Mouse (Mus musculus) cerebral cortex, adult 2 months (tissue): ENCODE data around the gene Selenom.

Experiments
- WGBS: fragments of 180-500 bp; shearing (Covaris S2); methylation state at CpG from one replicate; pipeline ENCODE4 v1.1.7; 2018; 5-methylcytosine and 5-hydroxymethylcytosine counted together

The Selenom gene

DNA sequence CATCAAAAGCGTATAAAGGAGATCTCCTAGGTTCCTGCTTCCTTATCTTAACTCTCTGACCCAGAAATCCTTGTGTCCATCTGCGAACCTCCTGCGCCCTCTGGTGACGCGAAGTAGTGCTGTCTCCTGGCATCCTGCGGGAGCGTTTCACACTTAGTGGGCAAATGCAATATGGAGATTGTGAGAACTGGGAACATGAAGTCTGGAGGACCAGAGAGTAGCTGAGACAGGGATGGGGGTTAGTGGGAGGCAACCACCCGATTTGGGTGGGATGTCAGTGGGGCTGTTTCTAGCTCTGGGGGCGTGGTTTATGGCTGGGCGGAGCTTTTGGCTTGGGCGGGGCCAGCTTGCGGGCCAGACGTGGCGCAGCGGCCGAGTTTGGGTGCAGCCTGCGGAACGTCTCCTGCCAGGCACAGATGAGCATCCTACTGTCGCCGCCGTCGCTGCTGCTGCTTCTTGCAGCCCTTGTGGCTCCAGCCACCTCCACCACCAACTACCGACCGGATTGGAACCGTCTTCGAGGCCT, at the start of gene Selenom:
Selenom (plus strand) TSS at position 156 of the 526 bp plus-strand sequence.
- under 1% methylated on average over 26 of the region's 26 CpGs for WGBS

GRCm38 (mm10) chr11:3471448-3471850, 43.0 kb upstream of the Selenom start:
- 48% methylated on average over 11 of the region's 11 CpGs for WGBS

DNA sequence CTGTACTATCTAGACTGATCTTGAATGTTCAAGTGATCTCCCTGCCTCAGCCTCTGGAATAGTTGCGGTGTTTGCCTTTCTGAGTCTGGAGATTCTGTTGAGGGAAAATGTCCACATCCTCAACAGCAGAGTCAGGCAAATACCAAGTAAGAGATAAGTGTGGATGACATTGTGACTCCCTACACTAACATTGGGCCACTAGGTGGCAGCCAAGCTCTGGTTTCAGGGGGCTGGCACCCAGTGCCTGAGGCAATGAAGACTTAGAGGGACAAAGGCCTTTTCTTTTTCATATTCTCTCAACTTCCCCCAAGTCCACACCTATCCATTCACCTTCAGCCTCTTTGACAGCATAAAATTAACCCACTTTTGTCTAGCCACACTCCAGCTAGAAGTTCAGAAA, 42.0 kb upstream of the Selenom start:
- WGBS = 55% methylated on average over 1 of the region's 1 CpGs

DNA sequence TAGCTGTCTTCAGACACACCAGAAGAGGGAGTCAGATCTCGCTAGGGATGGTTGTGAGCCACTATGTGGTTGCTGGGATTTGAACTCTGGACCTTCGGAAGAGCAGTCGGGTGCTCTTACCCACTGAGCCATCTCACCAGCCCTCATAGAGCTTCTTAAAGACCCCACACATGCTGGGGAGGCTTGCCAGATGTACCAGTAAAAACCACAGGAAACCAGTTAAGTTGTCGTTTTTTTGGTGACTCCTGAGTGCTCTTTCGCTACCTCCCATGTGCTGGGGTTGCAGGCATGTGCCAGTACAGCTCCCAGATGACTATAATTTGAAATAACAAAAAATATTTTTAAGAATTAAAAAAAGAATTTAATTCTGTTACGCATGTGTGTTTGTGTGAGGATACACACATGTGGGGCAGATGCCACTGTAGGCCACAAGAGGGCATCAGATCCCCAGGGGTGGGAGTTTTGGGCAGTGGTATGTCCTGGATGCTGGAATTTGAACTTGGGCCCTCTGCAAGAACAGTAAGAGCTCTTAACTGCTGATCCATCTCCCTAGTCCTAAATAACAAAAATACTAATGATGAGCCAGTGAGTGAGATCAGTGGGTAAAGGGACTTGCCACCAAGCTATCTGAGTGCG, 39.9 kb upstream of the Selenom start:
- 92% methylated on average over 7 of the region's 7 CpGs for WGBS

DNA sequence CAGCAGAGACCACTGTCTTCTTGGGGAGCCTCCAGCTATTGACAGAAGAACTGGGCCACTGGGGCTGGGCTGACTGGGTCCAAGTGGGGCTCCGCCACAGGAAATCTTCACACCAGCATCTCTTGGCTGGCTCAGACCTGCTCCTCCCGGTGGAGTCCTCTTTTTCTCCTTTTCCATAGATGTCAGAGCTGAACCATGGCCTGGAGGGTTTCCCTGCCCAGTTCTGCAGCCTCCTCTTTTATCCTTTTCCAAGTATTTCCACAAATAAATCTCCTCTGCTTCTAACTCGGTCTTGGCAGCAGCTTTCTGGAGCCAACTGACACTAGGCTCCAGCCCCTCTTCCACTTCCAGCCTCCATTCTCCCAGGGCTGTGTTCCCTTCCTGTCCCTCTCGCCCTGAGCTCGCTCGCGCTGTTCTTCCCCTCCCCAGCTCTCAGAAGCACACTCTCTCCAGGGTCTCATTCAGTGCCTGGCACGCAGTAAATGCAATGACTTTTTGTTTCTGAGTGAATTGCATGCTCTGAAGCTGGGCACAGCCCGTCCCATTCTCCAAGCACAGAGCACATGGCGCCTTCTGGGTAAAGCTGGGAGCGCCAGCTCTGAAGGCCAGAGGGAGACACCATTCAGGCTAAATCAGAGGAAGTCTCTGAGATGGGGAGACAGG, 30.4 kb upstream of the Selenom start:
- 37% methylated on average over 11 of the region's 11 CpGs for WGBS

DNA sequence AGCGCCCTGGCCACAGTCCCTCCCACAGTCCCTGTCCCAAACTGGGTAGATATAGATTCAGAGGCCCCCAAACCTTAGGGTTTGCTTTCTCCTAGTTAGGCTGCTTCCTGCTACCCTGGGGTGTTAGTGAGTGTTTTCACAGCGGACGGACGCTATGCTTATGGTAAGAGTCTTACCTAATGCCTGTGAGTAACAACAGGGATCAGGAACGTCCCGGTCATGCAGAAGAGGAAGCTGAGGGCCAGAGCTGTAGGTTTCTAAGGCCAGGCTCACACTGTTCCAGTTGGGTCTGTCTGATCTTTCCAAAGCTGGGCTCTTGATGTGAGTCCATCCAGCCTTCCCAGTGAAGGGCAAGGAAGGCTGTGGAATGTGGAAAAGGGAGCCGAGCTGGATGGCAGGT, 28.1 kb upstream of the Selenom start:
- 78% methylated on average over 7 of the region's 7 CpGs for WGBS

- WGBS = 30% methylated on average over 11 of the region's 11 CpGs
Observed at GRCm38 (mm10) chr11:3487952-3488570, 26.4 kb upstream of the Selenom start, which contains the start of gene Pla2g3. TSS of gene Pla2g3 (plus strand) at chr11:3488284.

- 89% methylated on average over 5 of the region's 5 CpGs for whole genome bisulfite sequencing
Observed at GRCm38 (mm10) chr11:3489036-3489435, 25.4 kb upstream of the Selenom start.

DNA sequence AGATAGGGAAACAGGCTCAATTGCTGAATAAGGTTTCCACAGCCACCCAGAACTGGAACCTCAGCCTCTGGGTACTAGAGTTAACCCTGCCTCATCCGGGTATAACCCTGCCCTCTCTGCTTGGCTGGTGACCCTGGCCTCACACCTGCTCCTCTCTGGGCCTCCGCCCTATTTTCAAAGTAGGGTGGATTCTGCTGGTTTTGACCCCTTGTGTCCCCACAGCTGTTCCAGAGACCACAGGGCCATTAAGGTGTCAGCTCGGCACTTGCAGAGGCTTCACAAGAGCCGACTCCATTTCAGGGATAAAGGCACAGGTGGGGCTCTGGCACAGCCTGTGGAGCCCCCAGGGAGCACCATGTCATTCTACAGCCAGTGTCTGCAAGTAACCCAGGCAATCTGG, 21.7 kb upstream of the Selenom start:
- WGBS = 86% methylated on average over 4 of the region's 4 CpGs

GRCm38 (mm10) chr11:3494857-3495256, 19.6 kb upstream of the Selenom start:
- 77% methylated on average over 17 of the region's 17 CpGs for WGBS

- WGBS = 85% methylated on average over 14 of the region's 14 CpGs
Observed at GRCm38 (mm10) chr11:3495496-3495895, 19.0 kb upstream of the Selenom start.

DNA sequence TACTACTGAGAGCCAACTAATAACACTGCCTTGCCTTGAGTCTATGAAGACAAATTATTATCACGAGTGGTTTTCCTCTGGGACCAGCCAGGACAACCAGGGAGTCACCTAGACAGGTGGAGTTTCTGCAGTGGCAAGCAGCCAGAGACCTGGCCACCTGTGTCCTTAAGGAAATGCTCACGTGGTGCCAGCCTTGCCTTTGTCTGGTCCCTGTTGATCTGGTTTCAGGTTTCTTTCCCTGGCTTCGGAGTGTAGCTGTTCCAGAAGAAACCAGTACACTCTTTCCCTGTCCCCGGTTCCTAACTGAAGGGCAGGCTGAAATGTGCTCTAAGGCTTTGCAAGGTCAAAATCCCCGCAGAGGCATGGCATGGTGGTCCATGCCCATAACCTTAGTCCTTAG, 17.7 kb upstream of the Selenom start:
- 68% methylated on average over 5 of the region's 5 CpGs for WGBS

DNA sequence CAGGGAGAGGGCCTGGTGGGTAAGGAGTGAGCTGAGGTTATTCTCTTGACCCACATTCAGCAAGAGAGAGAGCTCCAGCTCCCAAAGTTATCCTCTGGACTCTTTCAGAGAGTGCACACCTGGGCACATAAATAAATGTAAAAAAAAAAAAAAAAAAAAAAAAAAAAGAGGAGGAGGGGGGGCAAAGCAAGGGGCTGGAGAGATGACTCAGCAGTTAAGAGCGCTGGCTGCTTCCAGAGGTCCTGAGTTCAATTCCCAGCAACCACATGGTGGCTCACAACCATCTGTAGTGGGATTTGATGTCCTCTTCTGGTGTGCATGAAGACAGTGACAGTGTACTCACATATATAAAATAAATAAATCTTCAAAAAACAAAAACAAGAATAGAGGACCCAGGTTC, 17.2 kb upstream of the Selenom start:
- 100% methylated on average over 1 of the region's 1 CpGs for WGBS

DNA sequence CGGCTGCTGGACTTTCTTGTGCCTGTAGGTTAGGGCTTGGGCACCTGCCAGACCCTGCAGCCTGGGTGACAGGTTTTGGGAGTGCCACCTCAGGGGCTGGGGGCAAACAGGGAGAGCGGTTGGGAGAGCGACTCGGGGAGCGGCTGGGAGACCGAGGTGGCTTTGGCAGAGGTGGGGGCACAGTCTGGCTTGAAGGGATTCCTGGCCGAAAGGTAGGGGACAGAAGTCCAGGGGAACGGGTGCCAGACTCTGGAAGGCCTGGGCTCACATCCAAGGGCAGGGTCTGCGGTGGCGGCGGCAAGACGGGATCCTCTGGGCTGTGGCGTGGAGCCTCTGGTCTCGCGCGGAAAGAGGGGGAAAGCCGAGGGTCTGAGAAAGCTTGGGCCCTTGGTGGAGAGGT, 12.4 kb upstream of the Selenom start:
- 80% methylated on average over 17 of the region's 17 CpGs for WGBS

DNA sequence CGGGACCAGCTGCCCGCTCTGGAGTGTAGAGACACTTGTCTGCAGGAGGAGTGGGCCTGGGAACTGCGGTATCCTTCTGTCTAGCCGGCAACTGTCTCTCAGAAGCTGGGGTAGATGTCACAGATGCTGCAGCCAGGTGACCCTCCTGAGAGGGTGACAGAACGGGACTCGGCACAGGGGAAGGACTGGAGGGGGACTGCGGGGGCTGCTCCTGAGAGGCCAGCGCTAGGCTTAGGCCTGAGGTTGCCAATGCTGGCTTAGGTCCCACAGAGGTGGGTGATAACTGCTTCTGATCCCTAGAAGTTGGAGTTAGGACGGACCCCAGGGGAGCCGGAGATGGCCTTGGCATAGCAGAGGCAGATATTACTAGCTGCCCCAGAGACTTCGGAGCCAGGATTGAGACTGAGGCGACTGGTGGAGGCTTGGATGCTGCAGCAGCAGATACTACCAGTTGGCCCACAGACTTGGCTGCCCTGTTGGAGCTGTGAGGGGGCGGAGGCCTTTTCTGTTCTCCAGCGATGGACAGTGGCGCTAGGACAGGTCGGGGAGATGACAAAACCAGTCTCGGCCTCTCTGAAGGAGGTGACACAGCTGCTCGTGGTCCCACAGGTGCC, 11.9 kb upstream of the Selenom start:
- WGBS = 80% methylated on average over 18 of the region's 18 CpGs

DNA sequence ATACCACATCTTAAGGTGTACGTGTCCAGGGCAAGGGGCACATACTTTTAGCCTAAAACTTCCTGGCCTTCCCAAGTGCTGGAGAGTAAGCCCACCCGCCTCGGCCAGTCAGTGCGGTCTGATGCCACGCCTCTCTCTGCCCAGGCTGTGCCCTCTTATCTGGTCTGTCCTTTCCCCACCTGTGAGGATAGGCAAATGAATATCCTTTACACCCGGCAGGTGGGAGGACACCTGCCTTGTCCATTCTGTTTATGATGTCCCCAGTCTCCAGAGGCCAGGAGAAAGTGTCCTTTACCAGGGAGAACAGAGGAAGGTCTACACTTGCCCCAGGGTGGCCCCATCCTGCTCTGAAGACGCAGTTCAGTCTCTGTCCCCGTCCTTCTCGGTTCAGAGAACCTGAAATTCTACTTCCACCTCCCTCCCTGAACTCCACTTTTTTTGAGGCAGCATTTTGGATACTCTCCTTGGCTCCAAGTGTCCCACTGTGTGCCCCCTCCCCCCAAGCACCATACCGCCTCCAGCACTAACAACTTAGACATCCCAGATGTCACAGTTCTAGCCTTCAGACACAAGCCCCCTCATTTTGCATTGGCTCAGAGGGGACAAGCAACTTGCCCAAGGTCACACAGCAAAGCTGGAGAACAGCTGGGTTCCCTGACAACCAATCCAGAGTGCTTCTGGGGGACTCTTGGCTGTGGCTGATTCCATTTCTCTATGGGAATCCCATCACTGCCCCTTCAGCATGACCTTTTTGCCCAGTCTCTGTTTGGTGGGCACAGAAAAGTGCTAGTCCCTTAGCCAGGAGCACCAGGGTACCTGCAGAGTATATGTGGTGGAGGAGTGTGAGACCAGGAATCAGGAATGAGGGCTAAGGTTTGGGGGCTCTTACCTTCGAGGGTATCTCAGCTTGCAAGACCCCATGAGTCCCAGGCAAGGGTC, 10.5 kb upstream of the Selenom start:
- WGBS = 59% methylated on average over 11 of the region's 11 CpGs

DNA sequence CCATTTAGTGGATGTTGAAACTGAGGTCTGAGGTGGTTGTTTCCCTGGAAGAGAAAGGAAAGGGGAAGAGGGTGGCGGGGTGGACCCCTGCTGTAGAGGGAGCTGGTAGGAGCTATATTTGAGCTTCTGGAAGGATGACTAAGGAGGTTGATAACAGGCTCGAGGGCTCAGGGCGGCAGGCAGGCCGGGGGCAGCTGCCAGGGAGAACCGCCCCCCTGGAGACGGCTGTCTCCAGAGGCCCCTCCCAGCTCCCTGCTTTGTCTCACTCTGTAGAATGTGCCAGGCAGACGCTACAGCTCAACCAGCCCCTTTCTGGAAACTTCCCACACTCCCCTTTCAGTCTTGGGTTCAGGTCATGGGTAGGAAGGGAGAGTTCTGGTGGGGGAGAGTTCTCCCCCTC, 6.3 kb upstream of the Selenom start:
- 36% methylated on average over 7 of the region's 7 CpGs for WGBS

GRCm38 (mm10) chr11:3509181-3510085, 5.1 kb upstream of the Selenom start:
- 57% methylated on average over 8 of the region's 8 CpGs for WGBS

GRCm38 (mm10) chr11:3510321-3510720, 4.2 kb upstream of the Selenom start:
- 90% methylated on average over 2 of the region's 2 CpGs for WGBS

DNA sequence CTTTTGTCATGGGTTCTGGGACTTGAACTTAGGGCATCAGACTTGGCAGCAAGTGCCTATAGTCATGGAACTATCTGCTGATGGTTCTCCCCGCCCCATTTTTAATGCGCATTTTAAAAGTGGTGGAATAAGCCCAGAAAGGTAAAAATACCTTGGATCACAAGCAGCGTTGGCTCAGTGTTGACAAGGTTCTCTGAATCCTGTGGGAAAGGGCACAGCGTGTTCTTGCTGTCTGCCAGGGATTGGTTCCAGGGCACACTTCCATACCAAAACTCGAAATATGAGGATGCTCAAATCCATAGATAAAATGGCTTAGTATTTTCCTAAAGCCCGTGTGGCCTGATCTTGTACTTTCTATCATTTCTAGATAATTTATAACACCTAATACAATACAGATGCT, 1.2 kb upstream of the Selenom start:
- 87% methylated on average over 6 of the region's 6 CpGs for WGBS
